Mouse (Mus musculus) WW6 (cell line): ENCODE measurements around the gene Wdr77.
"Not testable (repeated sequence)": the region's sequence is repeated elsewhere in the genome, so short reads cannot be mapped to it uniquely, and the experiment has no call there.

Experiments
- DNase-seq: peaks from one replicate; pipeline ENCODE4 v3.0.0-alpha.2; 2013; ENCODE audit warnings: low read depth, low spot score

Gene Wdr77

GRCm38 (mm10) chr3:105958974-105959580 lies at the start of gene Wdr77:
TSS of gene Wdr77 (plus strand) at chr3:105959369.
- peak; percentile 97 for DNase-seq

GRCm38 (mm10) chr3:105910519-105911190 lies 48.5 kb upstream of the Wdr77 start:
- DNase-seq = no peak

DNA sequence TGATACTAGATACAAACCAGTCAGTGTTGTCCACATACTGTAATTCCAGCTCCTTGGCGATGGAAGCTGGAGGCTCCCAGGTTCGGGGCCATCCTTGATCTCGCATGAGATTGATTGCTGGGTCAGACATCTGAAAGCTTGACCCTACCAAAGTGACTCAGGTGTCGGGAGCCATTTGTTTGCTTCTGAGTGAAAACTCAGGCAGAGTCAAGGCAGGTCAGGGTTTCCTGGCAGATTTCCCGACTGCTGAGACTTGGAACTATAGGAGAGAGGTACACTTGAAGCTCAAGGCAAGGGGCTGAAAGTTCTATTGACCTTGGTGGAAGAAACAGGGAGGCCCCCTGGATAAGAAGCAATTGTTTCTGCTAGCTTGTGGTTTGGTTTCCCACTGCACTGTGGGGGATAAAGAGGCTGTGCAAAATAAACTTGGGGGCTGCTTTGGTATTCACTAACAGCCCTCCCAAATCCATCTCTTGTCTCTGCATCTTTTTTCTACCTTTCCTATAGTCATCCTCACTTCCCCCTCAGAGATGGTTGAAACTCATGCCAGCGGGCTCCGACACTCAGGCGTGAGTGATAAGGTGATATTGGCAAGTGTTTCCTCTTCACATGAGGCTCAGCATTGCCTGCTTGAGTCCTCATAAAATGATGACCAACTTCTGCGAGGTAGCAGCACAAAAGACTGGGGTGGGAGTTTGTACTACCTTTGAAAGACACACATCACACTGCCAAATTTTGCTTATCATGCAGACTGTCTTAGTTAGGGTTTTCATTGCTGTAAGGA lies 46.9 kb upstream of the Wdr77 start:
- DNase-seq = no peak

GRCm38 (mm10) chr3:105913839-105914681 lies 45.1 kb upstream of the Wdr77 start:
- no peak for DNase-seq

DNA sequence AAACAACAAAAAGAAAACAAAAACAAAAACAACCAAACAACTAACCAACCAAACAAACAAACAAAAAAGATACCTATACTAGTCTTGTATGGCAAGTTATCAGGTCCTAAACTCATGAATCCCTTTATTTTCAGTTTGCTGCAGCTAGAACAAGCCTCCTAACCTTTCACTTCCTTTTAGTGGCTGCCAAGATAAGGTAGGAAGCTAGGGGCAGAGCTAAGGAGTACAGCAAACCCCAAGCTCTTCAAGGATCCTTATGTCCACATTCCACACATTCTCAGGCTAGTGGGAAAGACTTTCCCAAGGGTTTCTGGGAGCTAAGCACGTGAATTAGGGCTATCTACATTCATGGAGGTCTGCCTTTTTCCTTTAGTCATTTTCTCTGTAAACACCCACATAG lies 43.9 kb upstream of the Wdr77 start:
- DNase-seq = no peak

DNA sequence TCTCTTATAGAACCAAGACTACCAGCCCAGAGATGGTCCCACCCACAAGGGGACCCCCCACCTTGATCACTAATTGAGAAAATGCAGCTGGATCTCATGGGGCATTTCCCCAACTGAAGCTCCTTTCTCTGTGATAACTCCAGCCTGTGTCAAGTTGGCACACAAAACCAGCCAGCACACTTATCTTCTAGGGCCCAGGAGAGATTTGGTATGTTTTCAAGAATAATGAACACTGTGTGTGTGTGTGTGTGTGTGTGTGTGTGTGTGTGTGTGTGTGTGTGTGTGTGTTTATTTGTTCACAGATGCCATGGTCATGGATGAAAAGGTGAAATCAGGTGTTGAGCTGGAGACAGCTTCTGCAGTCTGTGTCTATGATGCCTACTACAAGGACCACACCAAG lies 42.7 kb upstream of the Wdr77 start:
- not testable (repeated sequence) for DNase-seq

DNA sequence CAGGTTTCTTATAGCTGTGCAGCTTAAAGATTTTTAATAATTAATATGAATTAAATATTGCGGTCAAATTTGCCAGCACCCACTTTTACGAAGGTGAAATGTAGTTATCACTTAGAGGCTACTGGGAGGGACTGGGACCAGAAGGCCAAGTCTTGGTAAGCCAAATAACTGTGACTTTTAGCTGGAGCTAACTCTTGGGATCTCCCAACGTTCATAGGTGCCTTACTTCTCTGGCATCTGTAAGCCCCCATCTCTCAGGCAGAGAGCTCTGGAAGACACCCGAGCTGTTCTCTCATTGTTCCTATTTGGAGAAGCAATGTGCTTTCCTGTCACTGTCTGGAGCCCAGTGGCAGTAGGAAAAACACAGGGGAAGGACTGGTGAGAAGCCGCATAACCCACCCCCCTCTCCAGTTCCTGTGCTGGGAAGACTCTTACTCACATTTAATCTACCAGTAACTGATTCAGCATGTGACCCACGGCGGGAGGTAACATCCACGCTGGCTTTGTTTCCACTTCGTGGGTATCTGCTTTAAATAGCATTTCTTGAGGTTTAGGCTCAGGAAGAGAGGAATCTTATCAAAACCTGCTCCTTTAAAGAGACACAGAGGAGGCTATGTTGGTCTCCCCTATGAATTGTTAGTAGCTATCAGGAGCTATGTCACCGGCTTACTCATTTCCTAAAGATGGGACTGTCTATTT lies 41.4 kb upstream of the Wdr77 start:
- DNase-seq = no peak

GRCm38 (mm10) chr3:105918355-105918745 lies 40.8 kb upstream of the Wdr77 start:
- DNase-seq = no peak

DNA sequence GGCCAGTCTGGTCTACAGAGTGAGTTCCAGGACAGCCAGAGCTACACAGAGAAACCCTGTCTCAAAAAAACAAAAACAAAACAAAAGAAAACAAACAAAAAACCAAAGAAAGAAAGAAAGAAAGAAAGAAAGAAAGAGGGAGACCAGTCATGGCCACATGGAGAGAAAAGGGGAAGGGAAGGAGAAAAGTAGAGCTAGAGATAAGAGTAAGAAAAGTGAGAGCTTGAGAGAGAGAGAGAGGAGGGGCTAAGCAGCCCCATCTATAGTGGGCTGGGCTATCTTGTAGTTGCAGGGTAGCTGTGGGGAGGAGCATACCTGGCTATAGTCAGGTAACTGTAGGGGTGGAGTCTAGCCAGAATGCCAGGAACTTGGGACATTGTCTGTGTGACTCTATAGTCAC lies 38.4 kb upstream of the Wdr77 start:
- DNase-seq = not testable (repeated sequence)

DNA sequence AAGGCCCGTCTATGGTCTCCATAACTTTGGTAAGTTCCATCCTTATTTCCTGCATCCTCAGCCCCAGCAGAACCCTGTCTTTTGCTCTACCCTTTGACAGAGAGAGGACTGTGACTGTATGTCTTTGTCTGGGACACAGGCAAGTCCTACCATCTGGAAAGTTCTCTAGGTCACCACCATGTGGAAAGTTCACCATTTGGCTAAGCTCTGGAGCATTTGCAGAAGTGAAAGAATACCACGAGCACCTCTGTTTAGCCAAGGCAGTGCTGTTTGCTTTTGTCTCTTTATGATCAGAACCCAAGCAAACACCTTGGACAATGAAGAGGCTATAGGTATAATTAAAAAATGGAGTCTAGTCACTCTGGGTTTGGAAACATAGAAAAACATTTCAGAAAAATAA lies 37.2 kb upstream of the Wdr77 start:
- no peak for DNase-seq

- no peak for DNase-seq
Observed at GRCm38 (mm10) chr3:105924616-105925015, 34.6 kb upstream of the Wdr77 start.

DNA sequence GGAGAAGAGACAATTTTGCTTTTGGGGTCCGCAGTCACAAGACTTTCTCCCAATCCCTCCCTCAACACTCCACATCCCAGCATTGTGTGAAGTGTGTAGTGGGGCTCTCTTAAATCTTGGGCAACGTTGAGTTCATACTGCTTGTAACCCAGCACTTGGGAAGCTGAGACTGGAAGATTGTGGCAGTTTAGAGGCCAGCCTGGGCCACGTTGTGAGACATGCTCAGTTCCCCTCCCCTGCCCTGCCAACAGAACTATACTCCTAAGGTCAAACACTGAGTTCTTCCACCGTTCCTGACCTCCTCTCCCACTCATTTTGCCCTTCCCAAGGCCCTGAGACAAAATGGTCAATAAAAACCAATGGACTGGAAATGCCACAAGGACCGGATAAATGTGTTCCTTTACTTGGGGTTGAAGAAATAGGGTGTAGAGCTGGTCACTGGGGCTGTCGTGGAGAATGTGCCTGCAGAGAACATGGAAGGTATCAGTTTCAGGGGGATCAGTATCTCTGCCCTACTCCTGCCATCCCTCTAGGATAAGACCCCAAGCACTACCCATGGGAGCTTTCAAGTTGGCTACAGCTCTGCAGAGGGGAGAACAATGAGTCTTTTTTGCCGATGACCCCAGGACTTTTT lies 31.5 kb upstream of the Wdr77 start:
- DNase-seq = no peak

- no peak for DNase-seq
Observed at GRCm38 (mm10) chr3:105928195-105928569, 31.0 kb upstream of the Wdr77 start.

DNA sequence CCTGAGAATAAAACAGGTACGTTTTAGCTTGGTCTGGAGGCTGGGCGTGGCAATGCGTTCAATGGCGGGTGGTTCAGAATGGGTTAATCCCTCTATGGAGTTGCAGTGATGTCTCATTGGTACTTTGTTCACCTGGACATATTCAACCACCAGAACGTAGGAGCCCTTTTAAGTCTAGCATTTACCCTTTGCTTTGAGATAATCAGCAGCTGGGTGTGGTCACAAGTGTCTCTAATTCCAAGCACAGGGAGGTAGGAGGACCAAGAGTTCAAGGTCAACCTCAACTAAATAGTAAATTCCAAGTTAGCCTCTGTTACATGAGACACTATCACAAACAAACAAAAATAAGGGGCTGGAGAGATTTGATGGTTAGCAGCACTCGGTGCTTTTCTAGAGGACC lies 30.4 kb upstream of the Wdr77 start:
- DNase-seq = no peak

GRCm38 (mm10) chr3:105929821-105930220 lies 29.3 kb upstream of the Wdr77 start:
- DNase-seq = no peak

GRCm38 (mm10) chr3:105931095-105931494 lies 28.1 kb upstream of the Wdr77 start:
- DNase-seq = no peak

- no peak for DNase-seq
Observed at GRCm38 (mm10) chr3:105932240-105933071, 26.7 kb upstream of the Wdr77 start, which contains the start of gene I830077J02Rik. TSS of gene I830077J02Rik (minus strand) at chr3:105932664.

DNA sequence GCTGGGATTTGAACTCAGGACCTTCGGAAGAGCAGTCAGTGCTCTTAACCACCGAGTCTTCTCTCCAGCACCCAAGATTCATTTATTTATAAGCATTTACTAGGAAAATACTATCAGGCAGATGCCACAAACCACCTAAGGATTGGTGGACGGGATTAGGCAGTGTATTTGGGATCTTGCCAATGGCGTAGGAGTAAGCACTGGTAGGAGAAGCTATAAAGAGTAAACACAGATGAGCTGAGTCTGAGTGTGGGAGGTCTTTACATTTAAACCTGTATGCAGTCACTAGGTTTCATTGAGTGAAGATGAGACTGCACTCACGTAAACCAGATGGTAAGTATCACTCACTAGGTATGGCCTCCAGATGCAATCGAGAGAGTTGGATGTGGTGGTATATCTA lies 25.2 kb upstream of the Wdr77 start:
- no peak for DNase-seq

GRCm38 (mm10) chr3:105935033-105935432 lies 24.1 kb upstream of the Wdr77 start:
- no peak for DNase-seq

GRCm38 (mm10) chr3:105936111-105936510 lies 23.1 kb upstream of the Wdr77 start:
- no peak for DNase-seq
